Mouse (Mus musculus): ENCODE results near the gene Zdhhc19. TPM values are rescaled to one million over a fixed set of nuclear protein-coding genes. Genes with fewer than 3 reads are reported as not detected.
"Not testable (repeated sequence)": the region's sequence is repeated elsewhere in the genome, so short reads cannot be mapped to it uniquely, and the experiment has no call there.

The Zdhhc19 gene
- polyA plus RNA-seq, 1 experiment from 2014 or later: not detected

DNA sequence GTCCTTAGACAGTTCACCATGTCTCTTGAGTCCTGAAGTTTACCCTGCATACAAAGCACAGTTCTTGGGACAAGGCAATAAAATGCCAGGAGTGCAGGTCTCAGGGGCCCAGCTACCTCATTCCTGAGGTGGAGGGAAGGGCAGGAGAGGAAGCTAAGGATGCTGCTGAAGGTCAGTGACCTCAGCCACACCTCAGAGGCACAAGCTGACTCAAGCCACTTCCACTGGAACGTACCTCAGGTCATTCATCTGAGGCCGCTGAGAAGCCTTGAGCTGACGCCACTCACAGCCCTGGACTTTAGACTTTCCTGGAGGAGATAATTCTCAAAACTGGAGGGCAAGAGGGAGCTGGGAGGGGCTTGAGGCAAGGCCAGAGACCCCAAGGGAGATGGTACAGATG is 7.1 kb upstream of the Zdhhc19 start:
- Histone ChIP-seq H3K9me3 (replicated peaks) (no peaks in the 10 kb centered on the region), H3K4me1 (peaks cover 27% of the 10 kb centered on the region), H3K27me3 (no peaks in the 10 kb centered on the region), H3K4me3 (replicated peaks) (no peak overlapping the region), H3K27ac (no peak overlapping the region), H3K36me3 (no peaks in the 10 kb centered on the region), H3K9ac (no peak overlapping the region), H3K4me2 (no peak overlapping the region)
- ATAC-seq (replicated peaks; ENCODE audit: low FRiP score): no peak
- 89% methylated on average over 3 of the region's 3 CpGs for WGBS

DNA sequence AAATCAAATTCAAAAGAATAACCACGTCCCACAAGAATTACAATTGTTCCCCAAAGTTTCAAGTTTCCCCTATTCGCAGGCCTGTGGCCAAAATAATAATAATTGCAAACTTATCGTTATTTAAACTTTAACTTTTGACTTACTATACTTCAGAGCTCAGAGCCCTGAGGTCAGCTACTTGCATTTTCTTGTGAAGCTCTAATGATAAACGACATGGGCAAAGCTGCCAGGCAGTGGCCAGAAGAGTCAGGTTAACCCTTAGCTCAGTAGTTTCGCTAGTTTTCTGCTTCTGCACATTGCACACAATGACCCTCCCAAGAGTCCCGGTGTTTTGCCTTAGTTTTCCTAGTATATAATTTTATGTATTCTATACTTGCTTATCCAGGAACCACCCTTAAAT is 1.7 kb upstream of the Zdhhc19 start:
- not testable (repeated sequence) for H3K4me3 ChIP-seq (replicated peaks); H3K27me3 ChIP-seq; ATAC-seq (replicated peaks; ENCODE audit: low FRiP score); H3K9ac ChIP-seq; H3K4me1 ChIP-seq; H3K27ac ChIP-seq; H3K4me2 ChIP-seq; H3K9me3 ChIP-seq (replicated peaks); H3K36me3 ChIP-seq
- 54% methylated on average over 6 of the region's 6 CpGs for WGBS

GRCm38 (mm10) chr16:32498996-32499395 is 2.9 kb downstream of the Zdhhc19 start:
- no peak overlapping the region for H3K27ac ChIP-seq
- H3K9me3 ChIP-seq (replicated peaks): no peaks in the 10 kb centered on the region
- peak overlapping the region; percentile 75; the same call in 1 of the 2 replicates for H3K4me2 ChIP-seq
- WGBS: 65% methylated on average over 13 of the region's 13 CpGs
- no peak overlapping the region for H3K9ac ChIP-seq
- no peak overlapping the region for H3K4me3 ChIP-seq (replicated peaks)
- no peak for ATAC-seq (replicated peaks; ENCODE audit: low FRiP score)
- peaks cover 8% of the 10 kb centered on the region; the same call in 1 of the 2 replicates for H3K4me1 ChIP-seq
- H3K36me3 ChIP-seq: no peaks in the 10 kb centered on the region
- peaks cover 13% of the 10 kb centered on the region for H3K27me3 ChIP-seq

DNA sequence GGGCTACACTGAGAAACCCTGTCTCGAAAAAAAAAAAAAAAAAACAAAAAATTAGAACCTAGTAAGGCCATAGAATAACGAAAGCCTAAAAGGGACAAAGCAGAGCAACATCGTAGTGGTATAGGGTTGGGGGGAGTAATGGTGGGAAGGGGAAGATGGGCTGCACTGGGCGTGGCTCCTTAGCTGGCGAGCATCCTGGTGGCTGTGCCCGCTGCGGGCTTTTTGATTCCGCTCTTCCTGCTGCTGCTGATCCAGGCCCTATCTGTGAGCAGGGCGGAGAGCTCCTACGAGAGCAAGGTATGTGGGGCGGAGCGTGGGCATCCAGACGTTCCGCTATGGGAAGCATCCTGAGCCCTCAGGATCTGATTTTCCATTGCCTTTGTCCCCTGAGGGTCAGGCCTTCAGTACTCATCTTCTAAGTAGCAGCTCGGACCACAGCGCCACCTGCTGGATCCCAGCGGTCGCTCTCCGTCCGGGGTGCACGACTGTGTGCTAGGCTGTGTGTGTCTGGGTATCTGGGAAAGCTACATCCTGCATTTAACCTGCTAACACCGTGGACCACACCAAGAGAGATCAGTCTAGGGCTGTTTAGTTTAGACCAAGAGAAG is 3.5 kb downstream of the Zdhhc19 start:
- WGBS: 8% methylated on average over 22 of the region's 22 CpGs
- Histone ChIP-seq H3K4me1 (peaks cover 8% of the 10 kb centered on the region; the same call in 1 of the 2 replicates), H3K27ac (no peak overlapping the region), H3K4me3 (replicated peaks) (peak overlapping the region; percentile 42), H3K27me3 (peaks cover 13% of the 10 kb centered on the region), H3K4me2 (peak overlapping the region; percentile 75), H3K36me3 (no peaks in the 10 kb centered on the region), H3K9me3 (replicated peaks) (no peaks in the 10 kb centered on the region), H3K9ac (no peak overlapping the region)
- peak; percentile 91 for ATAC-seq (replicated peaks; ENCODE audit: low FRiP score)

DNA sequence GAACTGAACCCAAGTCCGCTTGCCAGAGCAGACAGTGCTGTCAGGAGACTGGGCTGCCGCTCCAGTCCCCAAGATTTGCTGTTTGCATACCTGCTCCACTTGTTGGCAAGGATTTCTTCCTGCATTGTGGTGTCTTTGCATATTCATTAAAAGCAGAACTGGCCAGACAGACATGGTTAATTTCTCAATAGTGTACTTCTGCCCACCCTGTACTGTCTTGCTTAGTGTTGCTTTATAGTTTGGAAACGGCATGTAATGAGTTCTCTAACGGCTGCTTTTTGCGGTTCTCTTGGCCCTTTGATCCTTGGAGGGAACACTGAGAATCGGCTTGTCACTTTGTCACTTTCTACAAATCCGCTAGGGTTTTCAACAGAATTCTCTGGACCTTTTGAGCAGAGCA is 5.4 kb downstream of the Zdhhc19 start:
- Histone ChIP-seq H3K9me3 (replicated peaks) (no peaks in the 10 kb centered on the region), H3K4me2 (no peak overlapping the region), H3K4me3 (replicated peaks) (no peak overlapping the region), H3K4me1 (peaks cover 8% of the 10 kb centered on the region; the same call in 1 of the 2 replicates), H3K36me3 (no peaks in the 10 kb centered on the region), H3K27ac (no peak overlapping the region), H3K27me3 (peaks cover 13% of the 10 kb centered on the region), H3K9ac (no peak overlapping the region)
- ATAC-seq (replicated peaks; ENCODE audit: low FRiP score): no peak
- WGBS: 54% methylated on average over 7 of the region's 7 CpGs

DNA sequence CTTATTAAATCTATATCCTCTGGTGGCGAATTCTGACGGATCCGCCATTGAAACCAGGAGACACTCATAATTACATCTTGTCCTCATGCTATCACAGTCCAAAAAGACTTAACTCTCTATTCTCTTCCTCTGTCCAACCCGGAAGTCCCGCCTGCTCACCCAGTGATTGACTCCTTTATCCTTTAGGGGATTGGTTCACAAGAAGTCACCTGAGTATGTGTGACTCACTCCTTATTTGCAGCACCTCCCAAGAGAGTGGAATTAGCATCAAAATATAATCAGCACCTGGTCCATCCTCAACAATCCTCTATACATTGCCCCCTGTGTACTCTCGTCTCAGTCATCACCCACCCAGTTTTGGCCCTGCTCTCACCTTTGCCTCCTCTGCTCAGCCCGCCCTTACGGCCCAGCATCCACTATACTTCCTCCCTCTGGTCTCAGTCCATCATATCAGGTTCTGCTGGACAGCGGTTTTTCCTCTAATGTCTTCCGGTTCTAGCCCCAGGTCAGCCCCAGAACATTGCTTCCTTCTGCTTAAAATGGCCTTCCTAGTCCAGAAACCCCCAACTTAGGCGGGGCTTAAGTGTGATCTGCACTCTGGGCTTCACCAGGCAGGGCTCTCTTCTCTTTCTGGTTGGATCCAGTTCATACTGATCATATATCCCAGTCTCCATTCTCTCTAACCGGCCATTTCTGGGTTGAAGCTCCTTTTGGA is 6.7 kb downstream of the Zdhhc19 start:
- no peak overlapping the region for H3K9ac ChIP-seq
- H3K9me3 ChIP-seq (replicated peaks): no peaks in the 10 kb centered on the region
- peaks cover 8% of the 10 kb centered on the region; the same call in 1 of the 2 replicates for H3K4me1 ChIP-seq
- no peaks in the 10 kb centered on the region for H3K36me3 ChIP-seq
- ATAC-seq (replicated peaks; ENCODE audit: low FRiP score): no peak
- 86% methylated on average over 12 of the region's 12 CpGs for WGBS
- H3K4me3 ChIP-seq (replicated peaks): no peak overlapping the region
- H3K27ac ChIP-seq: no peak overlapping the region
- H3K4me2 ChIP-seq: no peak overlapping the region
- H3K27me3 ChIP-seq: peaks cover 13% of the 10 kb centered on the region

DNA sequence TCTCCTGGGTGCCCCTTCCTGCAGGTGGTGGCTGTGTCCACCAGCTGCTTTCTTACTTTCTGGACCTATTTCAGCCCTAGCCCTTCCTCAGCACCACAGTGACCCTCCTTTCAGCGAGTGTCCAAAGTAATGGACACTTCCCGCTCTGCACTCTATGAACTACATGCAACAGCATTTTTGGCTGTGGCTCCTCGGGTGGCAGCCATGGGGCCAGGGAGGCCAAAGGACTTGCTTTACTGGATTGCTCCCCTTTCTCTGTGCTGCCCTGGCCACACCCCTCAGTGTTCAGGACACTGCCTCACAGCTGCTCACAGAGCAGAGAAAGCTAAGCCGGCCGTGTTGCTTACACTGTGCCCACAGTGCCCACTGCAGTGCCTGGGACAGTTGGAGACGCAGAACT is 7.6 kb downstream of the Zdhhc19 start:
- Histone ChIP-seq H3K27ac (no peak overlapping the region), H3K4me2 (no peak overlapping the region), H3K9me3 (replicated peaks) (no peaks in the 10 kb centered on the region), H3K4me1 (peaks cover 8% of the 10 kb centered on the region; the same call in 1 of the 2 replicates), H3K4me3 (replicated peaks) (no peak overlapping the region), H3K36me3 (no peaks in the 10 kb centered on the region), H3K27me3 (peaks cover 13% of the 10 kb centered on the region), H3K9ac (no peak overlapping the region)
- 0 out of 2 replicates have a peak, but pooled peaks have one; percentile 43 for ATAC-seq (replicated peaks; ENCODE audit: low FRiP score)
- WGBS: 50% methylated on average over 6 of the region's 6 CpGs

DNA sequence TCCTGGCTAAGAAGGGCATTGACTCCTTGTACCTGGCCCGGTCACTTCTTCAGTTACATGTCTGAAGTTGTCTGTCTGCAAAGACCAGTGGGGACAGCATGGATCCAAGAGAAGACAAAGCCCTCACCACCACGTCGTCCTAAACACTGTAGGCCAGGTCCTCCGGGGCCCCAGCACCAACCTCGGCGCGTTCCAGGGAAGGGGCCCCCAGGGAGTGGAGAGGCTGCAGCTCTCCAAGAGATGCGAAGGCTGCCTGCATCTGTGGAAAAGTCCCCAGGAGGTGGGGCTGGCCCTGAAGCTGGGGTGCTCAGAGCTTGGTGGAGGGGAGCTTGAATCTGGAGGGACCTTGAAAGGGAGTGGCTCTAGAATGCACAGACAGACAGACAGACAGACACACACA is 10.2 kb downstream of the Zdhhc19 start:
- ATAC-seq (replicated peaks; ENCODE audit: low FRiP score): no peak
- H3K27ac ChIP-seq: no peak overlapping the region
- 80% methylated on average over 8 of the region's 8 CpGs for WGBS
- 0 out of 2 replicates have a peak, but pooled peaks cover 2% of the 10 kb centered on the region for H3K27me3 ChIP-seq
- no peaks in the 10 kb centered on the region for H3K36me3 ChIP-seq
- H3K4me3 ChIP-seq (replicated peaks): no peak overlapping the region
- 0 out of 2 replicates have a peak, but pooled peaks cover 2% of the 10 kb centered on the region for H3K4me1 ChIP-seq
- no peaks in the 10 kb centered on the region for H3K9me3 ChIP-seq (replicated peaks)
- no peak overlapping the region for H3K9ac ChIP-seq
- H3K4me2 ChIP-seq: no peak overlapping the region

DNA sequence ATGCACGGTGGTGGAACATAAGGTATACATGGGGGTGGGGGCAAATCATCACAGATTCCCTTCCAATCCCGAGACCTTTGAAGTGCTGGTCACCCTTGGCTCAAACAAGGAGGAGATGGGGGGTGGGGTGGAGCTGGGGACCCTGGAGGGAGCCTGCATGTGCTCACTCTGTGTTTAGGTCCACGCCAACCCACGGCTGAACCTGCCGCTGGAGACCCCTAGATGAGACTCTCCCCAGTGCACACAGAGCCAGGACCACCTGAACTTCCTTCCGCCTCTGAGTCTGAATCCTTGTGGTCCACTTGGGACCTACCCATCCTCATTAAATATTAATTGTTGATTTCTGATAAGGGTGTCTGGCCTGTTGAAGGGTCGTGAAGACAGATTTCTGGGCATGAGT is 10.8 kb downstream of the Zdhhc19 start:
- 84% methylated on average over 7 of the region's 7 CpGs for WGBS

GRCm38 (mm10) chr16:32507407-32507806 is 11.3 kb downstream of the Zdhhc19 start:
- no peak overlapping the region for H3K27ac ChIP-seq
- H3K36me3 ChIP-seq: no peaks in the 10 kb centered on the region
- H3K4me3 ChIP-seq (replicated peaks): no peak overlapping the region
- 24% methylated on average over 9 of the region's 9 CpGs for WGBS
- no peaks in the 10 kb centered on the region for H3K9me3 ChIP-seq (replicated peaks)
- no peak overlapping the region for H3K9ac ChIP-seq
- ATAC-seq (replicated peaks; ENCODE audit: low FRiP score): no peak
- H3K27me3 ChIP-seq: no peaks in the 10 kb centered on the region
- 0 out of 2 replicates have a peak, but pooled peaks cover 2% of the 10 kb centered on the region for H3K4me1 ChIP-seq
- no peak overlapping the region for H3K4me2 ChIP-seq

More for the DNA sequence above, 10.8 kb downstream of the Zdhhc19 start:
- Histone ChIP-seq H3K27ac (no peak overlapping the region), H3K4me1 (0 out of 2 replicates have a peak, but pooled peaks cover 2% of the 10 kb centered on the region), H3K9ac (no peak overlapping the region), H3K36me3 (no peaks in the 10 kb centered on the region), H3K9me3 (replicated peaks) (no peaks in the 10 kb centered on the region), H3K27me3 (no peaks in the 10 kb centered on the region), H3K4me2 (no peak overlapping the region), H3K4me3 (replicated peaks) (no peak overlapping the region)
- ATAC-seq (replicated peaks; ENCODE audit: low FRiP score): no peak

GRCm38 (mm10) chr16:32508035-32508434 is 12.0 kb downstream of the Zdhhc19 start:
- no peaks in the 10 kb centered on the region for H3K27me3 ChIP-seq
- 91% methylated on average over 5 of the region's 5 CpGs for whole genome bisulfite sequencing
- no peak overlapping the region for H3K4me2 ChIP-seq
- H3K4me1 ChIP-seq: 0 out of 2 replicates have a peak, but pooled peaks cover 2% of the 10 kb centered on the region
- no peak overlapping the region for H3K27ac ChIP-seq
- H3K9me3 ChIP-seq (replicated peaks): no peaks in the 10 kb centered on the region
- no peak overlapping the region for H3K4me3 ChIP-seq (replicated peaks)
- H3K36me3 ChIP-seq: no peaks in the 10 kb centered on the region
- H3K9ac ChIP-seq: no peak overlapping the region
- no peak for ATAC-seq (replicated peaks; ENCODE audit: low FRiP score)

GRCm38 (mm10) chr16:32508506-32509065 is 12.5 kb downstream of the Zdhhc19 start:
- WGBS: 42% methylated on average over 3 of the region's 3 CpGs

More at GRCm38 (mm10) chr16:32508506-32509065, 12.5 kb downstream of the Zdhhc19 start:
- H3K27me3 ChIP-seq: no peaks in the 10 kb centered on the region
- H3K27ac ChIP-seq: no peak overlapping the region
- ATAC-seq (replicated peaks; ENCODE audit: low FRiP score): no peak
- no peaks in the 10 kb centered on the region for H3K9me3 ChIP-seq (replicated peaks)
- H3K4me2 ChIP-seq: no peak overlapping the region
- H3K9ac ChIP-seq: no peak overlapping the region
- H3K36me3 ChIP-seq: no peaks in the 10 kb centered on the region
- no peak overlapping the region for H3K4me3 ChIP-seq (replicated peaks)
- H3K4me1 ChIP-seq: 0 out of 2 replicates have a peak, but pooled peaks cover under 1% of the 10 kb centered on the region

All from kidney, embryonic 15.5 days (tissue).